16 mouse cellular contexts compared by ENCODE assay signal in the genomic region with DNA sequence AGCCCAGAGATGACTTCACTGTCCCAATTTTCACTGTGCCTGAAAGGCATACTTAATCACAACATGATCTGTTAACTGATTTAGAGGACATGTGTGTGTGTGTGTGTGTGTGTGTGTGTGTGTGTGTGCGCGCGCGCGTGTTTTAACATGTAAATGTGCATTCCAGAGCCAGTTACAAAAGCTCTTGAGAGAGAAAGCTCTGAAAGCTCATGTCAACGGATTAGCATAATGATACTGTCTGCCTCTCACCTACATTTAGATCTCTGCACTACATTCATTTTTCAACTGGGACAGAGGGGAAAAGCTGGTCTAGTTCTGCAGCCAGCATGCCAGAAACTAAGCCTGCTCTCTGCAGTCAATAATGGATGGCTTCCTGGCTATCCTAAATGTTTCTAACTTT.
DNase-seq lines count a peak whose midpoint lies in the region; ATAC-seq lines count a peak whose summit lies in the region.
"Had no signal": no experiment of that assay in that cellular context is flagged by ENCODE, and none has a peak within 500 bp of the region (broad histone marks: within the 10 kb centered on the region; RNA-seq: fewer than 3 reads in every experiment).

No protein-coding gene starts in this region.

- peak; percentile 3 for DNase-seq in embryo, embryonic 10 days (ENCODE audit: low spot score)
- no peak for DNase-seq in embryo, embryonic 9.5 days (ENCODE audit: extremely low spot score)
- peak; percentile 2 for DNase-seq in embryo, embryonic 10.5 days (ENCODE audit: low spot score)
- DNase-seq in forebrain, embryonic 14.5 days (ENCODE audit: low spot score), result peak; percentile 36
- no peak for DNase-seq in left cerebral cortex, postnatal 25 days (ENCODE audit: low spot score in 2 of 2)
- DNase-seq in kidney, postnatal 4 days, result no peak
- no peak for DNase-seq in right cerebral cortex, postnatal 10 days (ENCODE audit: low spot score in 2 of 2)
- DNase-seq: adrenal gland, adult 2 months; cerebellum, adult 9-11 months; gastrocnemius, postnatal 36 days; kidney, adult 8-10 months; thymus, postnatal 36 days had no signal

- H3K4me2 ChIP-seq in forebrain, embryonic 14.5 days (ENCODE audit: low read length), result no peak overlapping the region
- no peak overlapping the region for H3K4me2 ChIP-seq in midbrain, embryonic 12.5 days (replicated peaks)
- H3K4me2 ChIP-seq: liver, embryonic 15.5 days; neural tube, embryonic 12.5 days had no signal

- no peaks in the 10 kb centered on the region for H3K9me3 ChIP-seq in forebrain, embryonic 14.5 days (replicated peaks; ENCODE audit: control insufficient read depth, low read length)
- no peaks in the 10 kb centered on the region for H3K9me3 ChIP-seq in midbrain, embryonic 12.5 days
- H3K9me3 ChIP-seq: liver, embryonic 15.5 days; neural tube, embryonic 12.5 days had no signal

- peaks cover 9% of the 10 kb centered on the region; the same call in 1 of the 2 replicates for H3K4me1 ChIP-seq in forebrain, embryonic 14.5 days (ENCODE audit: control insufficient read depth, insufficient read depth, low read length)
- H3K4me1 ChIP-seq in midbrain, embryonic 12.5 days, result peaks cover 11% of the 10 kb centered on the region; the same call in 1 of the 2 replicates
- H3K4me1 ChIP-seq: liver, embryonic 15.5 days; neural tube, embryonic 12.5 days had no signal

- H3K4me3 ChIP-seq in forebrain, embryonic 14.5 days (ENCODE audit: low read depth, low read length), result no peak overlapping the region
- no peak overlapping the region for H3K4me3 ChIP-seq in midbrain, embryonic 12.5 days
- H3K4me3 ChIP-seq: liver, embryonic 15.5 days; neural tube, embryonic 12.5 days had no signal

- H3K36me3 ChIP-seq in forebrain, embryonic 14.5 days (ENCODE audit: control insufficient read depth, insufficient read depth, low read length), result no peaks in the 10 kb centered on the region
- no peaks in the 10 kb centered on the region for H3K36me3 ChIP-seq in midbrain, embryonic 12.5 days
- H3K36me3 ChIP-seq: liver, embryonic 15.5 days; neural tube, embryonic 12.5 days had no signal

- 13% methylated on average over 6 of the region's 6 CpGs for WGBS in forebrain, embryonic 14.5 days
- 35% methylated on average over 6 of the region's 6 CpGs for WGBS in midbrain, embryonic 12.5 days

- peak; percentile 66 for ATAC-seq in forebrain, embryonic 14.5 days
- peak; percentile 88 for ATAC-seq in midbrain, embryonic 12.5 days (ENCODE audit: low FRiP score, low read depth)
- ATAC-seq: inflammation-experienced regulatory T-cells, adult 6 months had no signal

- no peaks in the 10 kb centered on the region for H3K27me3 ChIP-seq in forebrain, embryonic 14.5 days (replicated peaks; ENCODE audit: control insufficient read depth, insufficient read depth, low read length)
- no peaks in the 10 kb centered on the region for H3K27me3 ChIP-seq in midbrain, embryonic 12.5 days
- H3K27me3 ChIP-seq: liver, embryonic 15.5 days; neural tube, embryonic 12.5 days had no signal

- H3K27ac ChIP-seq in forebrain, embryonic 14.5 days (ENCODE audit: low read depth, low read length), result no peak overlapping the region
- no peak overlapping the region for H3K27ac ChIP-seq in midbrain, embryonic 12.5 days (replicated peaks)
- H3K27ac ChIP-seq: liver, embryonic 15.5 days; neural tube, embryonic 12.5 days had no signal

- no peak overlapping the region for H3K9ac ChIP-seq in forebrain, embryonic 14.5 days (ENCODE audit: low read length)
- H3K9ac ChIP-seq in midbrain, embryonic 12.5 days (replicated peaks), result no peak overlapping the region
- H3K9ac ChIP-seq: liver, embryonic 15.5 days; neural tube, embryonic 12.5 days had no signal

- intact Hi-C loops in left cerebral cortex, postnatal 25 days (cut with DNase I), result no loop called here

Comparison
In these comparisons a context has a peak if more than half of its experiments do, and no peak if none do; other contexts are left out.
1. DNase-seq: peak in embryo, embryonic 10 days (single experiment), embryo, embryonic 10.5 days (single experiment) and forebrain, embryonic 14.5 days (single experiment); none in embryo, embryonic 9.5 days (single experiment), left cerebral cortex, postnatal 25 days (0 of 2), kidney, postnatal 4 days (0 of 2) and right cerebral cortex, postnatal 10 days (0 of 2).